Mouse (Mus musculus): ENCODE results near the gene Dennd2d. TPM values are rescaled to one million over a fixed set of nuclear protein-coding genes. Genes with fewer than 3 reads are reported as not detected.

The Dennd2d gene
- total and polyA plus RNA-seq, 2 experiments from 2014 or later = 0.91 to 1.4 TPM

DNA sequence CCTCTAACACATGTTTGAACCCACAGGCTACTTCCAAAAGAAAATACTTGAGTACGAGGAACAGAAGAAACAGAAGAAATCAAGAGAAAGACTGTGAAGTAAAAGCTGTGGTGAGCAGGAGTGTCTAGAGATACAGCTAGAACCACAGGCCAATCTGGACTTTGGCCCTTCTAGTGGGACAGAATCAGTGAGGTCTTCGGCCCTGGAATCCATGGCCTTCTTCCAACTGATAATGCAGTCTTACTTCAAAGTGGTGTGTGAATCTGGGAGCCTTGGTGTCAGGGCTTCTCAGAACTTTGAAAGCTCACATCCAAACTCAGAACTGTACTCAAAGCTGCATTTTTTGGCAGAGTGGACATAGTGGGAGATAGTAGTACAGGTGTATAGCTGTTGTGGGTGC, 18.3 kb downstream of the Dennd2d start:
- H3K27ac ChIP-seq (ENCODE audit: low read depth, low read length) = no peak overlapping the region
- no peak overlapping the region for H3K4me2 ChIP-seq (ENCODE audit: low read depth, low read length, poor library complexity, severe bottlenecking)
- no peaks in the 10 kb centered on the region for H3K4me1 ChIP-seq (ENCODE audit: insufficient read depth, low read length)
- ATAC-seq (ENCODE audit: low FRiP score) (no peak), DNase-seq (ENCODE audit: low spot score) (no peak)
- H3K9me3 ChIP-seq (ENCODE audit: low read length) = no peaks in the 10 kb centered on the region
- no peak overlapping the region for H3K4me3 ChIP-seq (ENCODE audit: low read depth, low read length)
- no peaks in the 10 kb centered on the region for H3K27me3 ChIP-seq (ENCODE audit: insufficient read depth, low read length)
- WGBS = 89% methylated on average over 2 of the region's 2 CpGs
- no peak for TF ChIP-seq CTCF (IDR thresholded peaks at IDR 0.05)
- H3K9ac ChIP-seq (replicated peaks; ENCODE audit: low read length, poor library complexity, severe bottlenecking) = no peak overlapping the region
- H3K36me3 ChIP-seq (ENCODE audit: insufficient read depth, low read length) = peaks cover 4% of the 10 kb centered on the region; the same call in 1 of the 2 replicates

DNA sequence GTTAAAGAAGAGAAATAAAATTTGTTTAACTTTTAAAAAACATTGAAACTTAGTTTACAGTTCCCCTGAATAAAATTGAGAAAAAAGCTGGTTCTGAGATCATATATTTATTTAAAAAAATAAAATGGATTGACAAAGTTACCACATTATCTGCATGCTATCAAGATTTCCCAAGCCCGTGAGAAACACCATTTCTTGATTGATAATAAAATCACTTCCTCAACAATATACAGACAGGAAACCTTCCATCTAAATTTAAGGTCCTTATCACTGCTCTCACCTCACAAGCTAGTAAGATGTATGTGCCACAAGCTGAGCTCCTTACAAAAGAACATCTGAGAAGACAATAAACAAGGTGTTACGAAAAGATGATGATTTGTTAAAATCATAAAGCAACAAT, 20.7 kb downstream of the Dennd2d start:
- Histone ChIP-seq H3K9me3 (ENCODE audit: low read length) (no peaks in the 10 kb centered on the region), H3K27me3 (ENCODE audit: insufficient read depth, low read length) (no peaks in the 10 kb centered on the region), H3K27ac (ENCODE audit: low read depth, low read length) (no peak overlapping the region), H3K36me3 (ENCODE audit: insufficient read depth, low read length) (peaks cover 4% of the 10 kb centered on the region; the same call in 1 of the 2 replicates), H3K9ac (replicated peaks; ENCODE audit: low read length, poor library complexity, severe bottlenecking) (no peak overlapping the region), H3K4me2 (ENCODE audit: low read depth, low read length, poor library complexity, severe bottlenecking) (no peak overlapping the region), H3K4me1 (ENCODE audit: insufficient read depth, low read length) (no peaks in the 10 kb centered on the region), H3K4me3 (ENCODE audit: low read depth, low read length) (no peak overlapping the region)
- DNase-seq (ENCODE audit: low spot score) (no peak), ATAC-seq (ENCODE audit: low FRiP score) (no peak)
- WGBS = 96% methylated on average over 2 of the region's 2 CpGs
- no peak for TF ChIP-seq CTCF (IDR thresholded peaks at IDR 0.05)

DNA sequence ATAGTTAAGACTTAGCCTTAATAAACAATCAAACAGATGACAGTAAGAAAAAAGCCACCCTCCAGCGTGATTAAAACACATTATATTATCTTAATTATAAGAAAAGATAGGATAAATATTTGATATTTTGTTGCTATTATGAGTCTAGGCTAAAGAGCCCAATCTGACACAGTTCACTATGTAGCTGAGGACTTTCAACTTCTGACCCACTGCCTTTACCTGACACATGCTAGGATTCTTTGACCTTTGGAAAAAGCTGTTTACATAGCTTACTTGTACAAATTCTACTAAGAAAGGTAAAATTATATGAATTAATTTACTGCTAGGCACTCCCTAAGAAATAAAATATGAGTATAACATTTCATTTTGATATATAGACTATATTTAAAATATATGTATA, 28.5 kb downstream of the Dennd2d start:
- Histone ChIP-seq H3K9ac (replicated peaks; ENCODE audit: low read length, poor library complexity, severe bottlenecking) (no peak overlapping the region), H3K9me3 (ENCODE audit: low read length) (no peaks in the 10 kb centered on the region), H3K4me2 (ENCODE audit: low read depth, low read length, poor library complexity, severe bottlenecking) (no peak overlapping the region), H3K27me3 (ENCODE audit: insufficient read depth, low read length) (no peaks in the 10 kb centered on the region), H3K4me1 (ENCODE audit: insufficient read depth, low read length) (no peaks in the 10 kb centered on the region), H3K4me3 (ENCODE audit: low read depth, low read length) (no peak overlapping the region), H3K27ac (ENCODE audit: low read depth, low read length) (no peak overlapping the region), H3K36me3 (ENCODE audit: insufficient read depth, low read length) (no peaks in the 10 kb centered on the region)
- no peak for ATAC-seq (ENCODE audit: low FRiP score)
- DNase-seq (ENCODE audit: low spot score) = no peak
- no peak for TF ChIP-seq CTCF (IDR thresholded peaks at IDR 0.05)
- WGBS = 87% methylated on average over 1 of the region's 1 CpGs

- WGBS = 93% methylated on average over 6 of the region's 6 CpGs
- DNase-seq (ENCODE audit: low spot score) (no peak), ATAC-seq (ENCODE audit: low FRiP score) (no peak)
- Histone ChIP-seq H3K4me1 (ENCODE audit: insufficient read depth, low read length) (no peaks in the 10 kb centered on the region), H3K9ac (replicated peaks; ENCODE audit: low read length, poor library complexity, severe bottlenecking) (no peak overlapping the region), H3K36me3 (ENCODE audit: insufficient read depth, low read length) (no peaks in the 10 kb centered on the region), H3K27me3 (ENCODE audit: insufficient read depth, low read length) (no peaks in the 10 kb centered on the region), H3K27ac (ENCODE audit: low read depth, low read length) (no peak overlapping the region), H3K4me2 (ENCODE audit: low read depth, low read length, poor library complexity, severe bottlenecking) (no peak overlapping the region), H3K9me3 (ENCODE audit: low read length) (no peaks in the 10 kb centered on the region), H3K4me3 (ENCODE audit: low read depth, low read length) (no peak overlapping the region)
- TF ChIP-seq CTCF (IDR thresholded peaks at IDR 0.05) = no peak
These were observed 32.8 kb downstream of the Dennd2d start for GRCm38 (mm10) chr3:106515016-106515415.

GRCm38 (mm10) chr3:106522730-106523129, 40.5 kb downstream of the Dennd2d start:
- Histone ChIP-seq H3K9me3 (ENCODE audit: low read length) (no peaks in the 10 kb centered on the region), H3K4me1 (ENCODE audit: insufficient read depth, low read length) (no peaks in the 10 kb centered on the region), H3K4me2 (ENCODE audit: low read depth, low read length, poor library complexity, severe bottlenecking) (no peak overlapping the region), H3K27me3 (ENCODE audit: insufficient read depth, low read length) (no peaks in the 10 kb centered on the region), H3K9ac (replicated peaks; ENCODE audit: low read length, poor library complexity, severe bottlenecking) (no peak overlapping the region), H3K36me3 (ENCODE audit: insufficient read depth, low read length) (no peaks in the 10 kb centered on the region), H3K4me3 (ENCODE audit: low read depth, low read length) (no peak overlapping the region), H3K27ac (ENCODE audit: low read depth, low read length) (no peak overlapping the region)
- no peak for TF ChIP-seq CTCF (IDR thresholded peaks at IDR 0.05)
- ATAC-seq (ENCODE audit: low FRiP score) (no peak), DNase-seq (ENCODE audit: low spot score) (no peak)
- WGBS = 100% methylated on average over 1 of the region's 1 CpGs

DNA sequence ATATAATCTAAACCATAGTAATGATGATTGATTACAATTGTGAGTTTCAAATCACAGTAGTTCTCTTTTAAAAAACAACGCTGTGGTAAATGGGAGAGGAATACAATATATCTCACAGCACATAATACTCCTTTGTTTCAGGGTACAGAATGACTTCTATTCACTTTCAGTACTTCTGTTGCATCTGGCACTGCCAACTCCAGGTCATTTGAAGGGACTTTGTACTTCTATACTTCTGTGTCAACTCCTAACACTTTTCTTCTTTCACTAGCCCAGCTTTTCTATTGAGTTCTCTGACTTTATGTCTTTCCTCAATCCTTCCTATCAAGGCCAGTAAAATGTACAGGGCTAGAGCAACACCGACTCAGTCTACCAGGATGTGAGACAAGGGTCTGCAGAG, 44.2 kb downstream of the Dennd2d start:
- Histone ChIP-seq H3K4me1 (ENCODE audit: insufficient read depth, low read length) (no peaks in the 10 kb centered on the region), H3K36me3 (ENCODE audit: insufficient read depth, low read length) (no peaks in the 10 kb centered on the region), H3K4me3 (ENCODE audit: low read depth, low read length) (no peak overlapping the region), H3K27me3 (ENCODE audit: insufficient read depth, low read length) (no peaks in the 10 kb centered on the region), H3K9me3 (ENCODE audit: low read length) (no peaks in the 10 kb centered on the region), H3K9ac (replicated peaks; ENCODE audit: low read length, poor library complexity, severe bottlenecking) (no peak overlapping the region), H3K27ac (ENCODE audit: low read depth, low read length) (no peak overlapping the region), H3K4me2 (ENCODE audit: low read depth, low read length, poor library complexity, severe bottlenecking) (no peak overlapping the region)
- no peak for TF ChIP-seq CTCF (IDR thresholded peaks at IDR 0.05)
- 94% methylated on average over 2 of the region's 2 CpGs for WGBS
- DNase-seq (ENCODE audit: low spot score) = no peak
- no peak for ATAC-seq (ENCODE audit: low FRiP score)
